Mouse (Mus musculus): ENCODE results near the gene Rspo3. TPM values are rescaled to one million over a fixed set of nuclear protein-coding genes. Genes with fewer than 3 reads are reported as not detected.
A peak's percentile ranks its signal among the peaks of the same experiment; 100 is the strongest.

Rspo3 gene
- total and polyA plus RNA-seq, 3 experiments: not detected

DNA sequence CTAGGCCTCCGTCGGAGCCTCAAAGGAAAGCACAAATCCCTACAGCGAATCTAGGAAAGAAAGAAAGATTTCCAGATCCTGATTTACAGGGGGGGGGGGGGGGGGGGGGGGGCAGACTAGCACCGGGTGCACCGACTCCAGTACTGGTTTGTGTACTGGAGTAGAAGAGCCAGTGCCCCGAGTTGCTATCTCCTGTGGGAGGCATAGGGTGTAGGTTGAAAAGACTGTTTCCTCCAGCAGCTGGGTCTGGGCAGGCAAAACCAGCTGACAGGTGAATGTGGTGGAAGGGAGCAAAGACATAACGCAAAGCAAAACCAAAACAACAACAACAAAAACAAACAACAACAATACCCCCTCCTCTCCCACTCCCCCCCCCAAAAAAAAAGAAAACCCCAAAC lies 838 bp downstream of the Rspo3 start:
- TF ChIP-seq POLR2AphosphoS2 (IDR thresholded peaks at IDR 0.05; ENCODE audit: low read depth, low read length): no peak
- no peak for TF ChIP-seq SIN3A (IDR thresholded peaks at IDR 0.05; ENCODE audit: low read length)
- Histone ChIP-seq H3K4me1 (ENCODE audit: control insufficient read depth in 1 of 2, insufficient read depth in 2 of 2) (no peaks in the 10 kb centered on the region), H3K27me3 (replicated peaks) (no peaks in the 10 kb centered on the region), H3K9me3 (replicated peaks; ENCODE audit: low read length) (no peaks in the 10 kb centered on the region), H3K4me2 (ENCODE audit: insufficient read depth, low read depth, poor library complexity, severe bottlenecking) (peak overlapping the region; percentile 57), H3K27ac (ENCODE audit: insufficient read depth, low read depth) (no peak overlapping the region), H3K9ac (ENCODE audit: insufficient read depth, low read depth) (no peak overlapping the region), H3K4me3 (replicated peaks in 1 of 3; ENCODE audit: low read depth in 2 of 3, low read length in 2 of 3, poor library complexity in 1 of 3) (no peak overlapping the region), H3K79me2 (replicated peaks; ENCODE audit: control insufficient read depth, extremely low read depth, insufficient read depth, poor library complexity, severe bottlenecking) (no peaks in the 10 kb centered on the region), H3K36me3 (replicated peaks in 1 of 2; ENCODE audit: control insufficient read depth in 1 of 2, insufficient read depth in 1 of 2, low read length in 1 of 2) (no peaks in the 10 kb centered on the region)
- no peak for DNase-seq (ENCODE audit: extremely low read depth)
- dilution Hi-C loops (cut with MboI; ENCODE audit: extremely low pct_ligation_motif_present, extremely low pct_unique_long_range_greater_than_20kb, low sequenced_read_pairs): no loop called here
- in situ Hi-C loops (cut with MboI; ENCODE audit: low pct_ligation_motif_present, low pct_unique_long_range_greater_than_20kb, low sequenced_read_pairs): no loop called here

DNA sequence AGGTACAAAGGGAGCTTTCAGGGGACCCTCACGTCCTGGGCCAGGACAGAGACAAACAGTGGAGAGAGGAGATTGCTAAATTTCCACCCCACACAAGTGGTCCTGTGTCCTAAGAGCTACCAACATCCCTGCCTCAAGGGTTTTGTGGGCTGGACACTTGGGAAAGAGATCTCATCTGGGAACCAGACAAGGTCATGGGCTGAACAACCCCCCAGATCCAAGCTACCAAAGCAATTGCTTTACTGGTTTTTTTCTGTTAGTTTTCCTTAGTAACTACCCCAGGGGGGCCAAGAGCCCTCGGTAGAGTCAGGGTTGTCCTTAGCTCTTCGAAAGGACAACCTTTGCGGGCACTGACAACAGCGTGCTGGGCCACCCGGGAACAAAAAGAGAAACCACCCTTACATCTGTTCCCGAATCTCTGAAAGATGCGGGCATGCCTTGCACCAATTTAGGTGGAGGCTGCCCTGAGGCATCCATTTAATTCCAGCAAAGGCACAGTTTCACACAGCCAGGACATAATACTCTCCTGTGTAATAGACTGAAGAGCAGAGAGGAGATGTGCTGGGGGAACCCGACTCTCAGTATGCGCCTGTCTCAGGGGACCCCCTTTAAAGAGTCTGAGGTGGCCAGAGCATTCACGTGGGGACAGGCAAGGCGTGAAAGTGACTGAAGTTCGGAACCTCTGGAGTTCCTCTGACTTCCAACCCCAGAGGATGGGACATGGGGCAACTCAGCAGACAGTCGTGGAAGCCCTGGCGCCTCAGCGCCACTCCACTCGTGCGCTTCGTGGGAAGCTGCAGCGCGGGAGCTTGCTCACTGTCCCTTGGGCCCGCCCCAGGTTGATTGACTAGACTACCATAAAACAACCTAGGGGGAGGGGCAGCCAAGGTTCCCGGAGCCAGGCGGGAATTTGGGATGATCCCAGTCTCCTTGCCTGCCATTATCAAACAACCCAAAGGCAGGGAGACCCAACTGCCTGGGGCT lies 1.5 kb downstream of the Rspo3 start:
- Histone ChIP-seq H3K4me3 (replicated peaks in 1 of 3; ENCODE audit: low read depth in 2 of 3, low read length in 2 of 3, poor library complexity in 1 of 3) (no peak overlapping the region), H3K36me3 (replicated peaks in 1 of 2; ENCODE audit: control insufficient read depth in 1 of 2, insufficient read depth in 1 of 2, low read length in 1 of 2) (no peaks in the 10 kb centered on the region), H3K27ac (ENCODE audit: insufficient read depth, low read depth) (no peak overlapping the region), H3K9ac (ENCODE audit: insufficient read depth, low read depth) (no peak overlapping the region), H3K79me2 (replicated peaks; ENCODE audit: control insufficient read depth, extremely low read depth, insufficient read depth, poor library complexity, severe bottlenecking) (no peaks in the 10 kb centered on the region), H3K4me2 (ENCODE audit: insufficient read depth, low read depth, poor library complexity, severe bottlenecking) (peak overlapping the region; percentile 57), H3K4me1 (ENCODE audit: control insufficient read depth in 1 of 2, insufficient read depth in 2 of 2) (no peaks in the 10 kb centered on the region), H3K27me3 (replicated peaks) (no peaks in the 10 kb centered on the region), H3K9me3 (replicated peaks; ENCODE audit: low read length) (no peaks in the 10 kb centered on the region)
- in situ Hi-C loops (cut with MboI; ENCODE audit: low pct_ligation_motif_present, low pct_unique_long_range_greater_than_20kb, low sequenced_read_pairs) (no loop called here), dilution Hi-C loops (cut with MboI; ENCODE audit: extremely low pct_ligation_motif_present, extremely low pct_unique_long_range_greater_than_20kb, low sequenced_read_pairs) (no loop called here)
- TF ChIP-seq TCF12 (IDR thresholded peaks at IDR 0.05; ENCODE audit: low read depth, low read length) (no peak), GABPA (IDR thresholded peaks at IDR 0.05; ENCODE audit: insufficient replicate concordance, low read depth, low read length) (no peak), NRF1 (IDR thresholded peaks at IDR 0.05; ENCODE audit: low read depth, low read length) (no peak), SIN3A (IDR thresholded peaks at IDR 0.05; ENCODE audit: low read length) (no peak), USF1 (IDR thresholded peaks at IDR 0.05; ENCODE audit: low read depth, low read length) (no peak), RCOR1 (conservative IDR thresholded peaks at IDR 0.05; ENCODE audit: low read depth, low read length) (no peak), ZNF384 (IDR thresholded peaks at IDR 0.05; ENCODE audit: low read depth, low read length) (no peak), ZC3H11A (IDR thresholded peaks at IDR 0.05; ENCODE audit: low read depth, low read length) (no peak), JUN (IDR thresholded peaks at IDR 0.05; ENCODE audit: insufficient read depth, low read depth, low read length) (no peak), MAZ (IDR thresholded peaks at IDR 0.05; ENCODE audit: low read depth, low read length) (no peak), CHD1 (IDR thresholded peaks at IDR 0.05; ENCODE audit: low read depth, low read length) (no peak), IRF4 (IDR thresholded peaks at IDR 0.05; ENCODE audit: low read depth, low read length) (no peak), USF2 (conservative IDR thresholded peaks at IDR 0.05; ENCODE audit: low read depth, low read length) (no peak), RAD21 (IDR thresholded peaks at IDR 0.05; ENCODE audit: low read depth, low read length) (no peak)
- no peak for DNase-seq (ENCODE audit: extremely low read depth)
